Comparison of ENCODE assay signal across 21 mouse cellular contexts in the genomic region with DNA sequence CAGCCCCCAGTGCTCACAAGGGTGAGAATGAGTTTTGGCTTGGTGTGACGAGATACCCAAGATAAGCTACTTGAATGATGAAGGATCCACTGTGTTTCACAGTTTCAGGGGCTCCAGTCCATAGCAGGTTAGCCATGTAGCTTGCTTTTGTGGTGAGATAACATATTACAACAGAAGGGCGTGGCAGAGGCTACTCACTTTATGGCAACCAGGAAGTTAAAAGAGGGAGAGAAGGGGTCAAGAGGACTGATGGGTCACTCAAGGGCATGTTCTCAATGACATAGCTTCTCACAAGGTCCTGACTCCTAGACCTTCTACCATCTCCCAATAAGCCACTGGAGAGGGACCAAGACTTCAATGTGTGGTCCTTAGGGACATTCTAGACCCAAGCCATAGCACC.
DNase-seq lines count a peak whose midpoint lies in the region; ATAC-seq and TF ChIP-seq lines count a peak whose summit lies in the region.
"Had no signal": no experiment of that assay in that cellular context is flagged by ENCODE, and none has a peak within 500 bp of the region (broad histone marks: within the 10 kb centered on the region; RNA-seq: fewer than 3 reads in every experiment).

No protein-coding gene starts in this region.

- TF ChIP-seq CTCF in intestine, postnatal 0 days (IDR thresholded peaks at IDR 0.05; ENCODE audit: low read depth) = no peak

- no peak overlapping the region for H3K9ac ChIP-seq in intestine, embryonic 15.5 days
- no peak overlapping the region for H3K9ac ChIP-seq in intestine, postnatal 0 days (ENCODE audit: low read depth, low read length)
- H3K9ac ChIP-seq in intestine, embryonic 16.5 days (ENCODE audit: low read depth, low read length) = no peak overlapping the region

- no peaks in the 10 kb centered on the region for H3K4me1 ChIP-seq in intestine, embryonic 15.5 days (replicated peaks)
- H3K4me1 ChIP-seq in intestine, postnatal 0 days (replicated peaks; ENCODE audit: control insufficient read depth, insufficient read depth, low read length) = no peaks in the 10 kb centered on the region
- H3K4me1 ChIP-seq in intestine, embryonic 16.5 days (ENCODE audit: control insufficient read depth, insufficient read depth, low read length) = no peaks in the 10 kb centered on the region

- peak; percentile 82 for DNase-seq in heart, adult 11 months
- DNase-seq in heart, adult 9 months (ENCODE audit: low spot score in 2 of 2) = no peak
- DNase-seq: adrenal gland, adult 2 months; adrenal gland, adult 8-10 months; adrenal gland, postnatal 10 days; adrenal gland, postnatal 14 days; adrenal gland, postnatal 25 days; adrenal gland, postnatal 36 days; B cell, adult 2 months; cerebellum, adult 11 months; cerebellum, adult 11-12 months; cerebellum, adult 18-20 months; cerebellum, adult 2 months had no signal

- WGBS in intestine, embryonic 15.5 days = 86% methylated on average over 2 of the region's 2 CpGs
- 56% methylated on average over 2 of the region's 2 CpGs for WGBS in intestine, postnatal 0 days
- WGBS in intestine, embryonic 16.5 days = 79% methylated on average over 2 of the region's 2 CpGs

- no peaks in the 10 kb centered on the region for H3K9me3 ChIP-seq in intestine, embryonic 15.5 days
- H3K9me3 ChIP-seq in intestine, postnatal 0 days (ENCODE audit: control insufficient read depth) = no peaks in the 10 kb centered on the region
- H3K9me3 ChIP-seq in intestine, embryonic 16.5 days (ENCODE audit: control insufficient read depth, low read length) = no peaks in the 10 kb centered on the region
- H3K9me3 ChIP-seq: G1E had no signal

- H3K36me3 ChIP-seq in intestine, embryonic 15.5 days = no peaks in the 10 kb centered on the region
- H3K36me3 ChIP-seq in intestine, postnatal 0 days (ENCODE audit: control insufficient read depth, insufficient read depth) = no peaks in the 10 kb centered on the region
- H3K36me3 ChIP-seq in intestine, embryonic 16.5 days (ENCODE audit: control insufficient read depth, insufficient read depth, low read length) = no peaks in the 10 kb centered on the region
- H3K36me3 ChIP-seq: G1E had no signal

- H3K4me3 ChIP-seq in intestine, embryonic 15.5 days (replicated peaks) = no peak overlapping the region
- no peak overlapping the region for H3K4me3 ChIP-seq in intestine, postnatal 0 days (ENCODE audit: low read depth, low read length)
- H3K4me3 ChIP-seq in intestine, embryonic 16.5 days (ENCODE audit: low read length) = no peak overlapping the region

- no peaks in the 10 kb centered on the region for H3K27me3 ChIP-seq in intestine, embryonic 15.5 days (replicated peaks)
- no peaks in the 10 kb centered on the region for H3K27me3 ChIP-seq in intestine, postnatal 0 days (replicated peaks; ENCODE audit: control insufficient read depth, insufficient read depth, low read length)
- H3K27me3 ChIP-seq in intestine, embryonic 16.5 days (replicated peaks; ENCODE audit: control insufficient read depth, insufficient read depth, low read length) = no peaks in the 10 kb centered on the region

- H3K27ac ChIP-seq in intestine, embryonic 15.5 days = no peak overlapping the region
- H3K27ac ChIP-seq in intestine, postnatal 0 days (ENCODE audit: low read depth, low read length) = no peak overlapping the region
- H3K27ac ChIP-seq in intestine, embryonic 16.5 days (ENCODE audit: low read length) = no peak overlapping the region

- H3K4me2 ChIP-seq in intestine, embryonic 15.5 days (replicated peaks) = no peak overlapping the region
- no peak overlapping the region for H3K4me2 ChIP-seq in intestine, postnatal 0 days (replicated peaks; ENCODE audit: low read depth)
- no peak overlapping the region for H3K4me2 ChIP-seq in intestine, embryonic 16.5 days (ENCODE audit: low read depth, low read length)

- peak; percentile 69 for ATAC-seq in intestine, embryonic 15.5 days
- ATAC-seq in intestine, postnatal 0 days = no peak
- peak; percentile 54; the same call in 1 of the 2 replicates for ATAC-seq in intestine, embryonic 16.5 days
- no peak for ATAC-seq in cerebellum, adult (ENCODE audit: insufficient number of reproducible peaks, low FRiP score, low TSS enrichment)
- ATAC-seq: activated CD4-positive, CD25-positive, alpha-beta regulatory T cell, adult 4 months; CD4-positive, CD25-positive, alpha-beta regulatory T cell, adult 4 months; Patski had no signal

Comparison
In these comparisons a context has a peak if more than half of its experiments do, and no peak if none do; other contexts are left out.
1. ATAC-seq: peak in intestine, embryonic 15.5 days (single experiment) and intestine, embryonic 16.5 days (single experiment); none in intestine, postnatal 0 days (single experiment) and cerebellum, adult (single experiment).